Mouse (Mus musculus) urinary bladder, postnatal 36 days (tissue): Measurements from ENCODE around the gene Ska2.

Experiments used
- DNase-seq, 2 experiments: peaks; one replicate each; pipeline ENCODE4 v3.0.0; 2022; ENCODE audit warnings: low spot score in 2 of 2, mixed read lengths in 1 of 2

Gene Ska2

DNA sequence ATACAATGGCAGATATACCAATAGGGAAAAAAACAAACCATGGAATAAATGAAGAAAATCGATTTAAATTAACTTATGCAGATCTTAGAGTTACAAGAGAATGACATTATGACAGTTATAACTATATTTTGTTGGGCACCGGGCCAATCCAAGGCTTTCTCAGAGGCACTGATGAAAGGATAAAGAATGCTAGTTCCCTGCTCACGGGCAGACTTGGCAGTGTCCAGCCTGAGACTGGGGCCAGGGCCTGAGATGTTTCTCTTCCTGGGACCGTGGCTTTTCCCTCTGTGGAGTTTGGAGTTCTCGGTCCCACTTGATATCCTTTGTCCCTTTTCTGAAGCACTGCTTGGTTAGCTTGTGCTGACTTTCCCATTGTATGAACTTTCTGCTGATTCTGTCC lies 64.6 kb downstream of the Ska2 start:
- no peak for DNase-seq
